Mouse (Mus musculus) heart, postnatal 0 days (tissue): ENCODE data around the gene 9130019O22Rik.

Experiments used
- CTCF ChIP-seq: IDR thresholded peaks from 2 replicates; pipeline ENCODE4 v1.5.1; 2016; ENCODE audit warnings: antibody characterized with exemption, control low read depth, low read depth
- EP300 ChIP-seq: IDR thresholded peaks from 2 replicates; pipeline ENCODE4 v1.6.1; 2016; ENCODE audit warnings: antibody characterized with exemption, low read depth

GRCm38 (mm10) chr7:127426354-127426753 lies 39.4 kb upstream of the 9130019O22Rik start:
- TF ChIP-seq EP300 (peak; percentile 71; the same call in 1 of the 2 replicates), CTCF (no peak)
